Mouse (Mus musculus): ENCODE measurements around the gene Gm21970. TPM values are rescaled to one million over a fixed set of nuclear protein-coding genes. Genes with fewer than 3 reads are reported as not detected.
A peak's percentile ranks its signal among the peaks of the same experiment; 100 is the strongest.

The Gm21970 gene
- polyA plus RNA-seq, 1 experiment from 2014 or later, result not detected

DNA sequence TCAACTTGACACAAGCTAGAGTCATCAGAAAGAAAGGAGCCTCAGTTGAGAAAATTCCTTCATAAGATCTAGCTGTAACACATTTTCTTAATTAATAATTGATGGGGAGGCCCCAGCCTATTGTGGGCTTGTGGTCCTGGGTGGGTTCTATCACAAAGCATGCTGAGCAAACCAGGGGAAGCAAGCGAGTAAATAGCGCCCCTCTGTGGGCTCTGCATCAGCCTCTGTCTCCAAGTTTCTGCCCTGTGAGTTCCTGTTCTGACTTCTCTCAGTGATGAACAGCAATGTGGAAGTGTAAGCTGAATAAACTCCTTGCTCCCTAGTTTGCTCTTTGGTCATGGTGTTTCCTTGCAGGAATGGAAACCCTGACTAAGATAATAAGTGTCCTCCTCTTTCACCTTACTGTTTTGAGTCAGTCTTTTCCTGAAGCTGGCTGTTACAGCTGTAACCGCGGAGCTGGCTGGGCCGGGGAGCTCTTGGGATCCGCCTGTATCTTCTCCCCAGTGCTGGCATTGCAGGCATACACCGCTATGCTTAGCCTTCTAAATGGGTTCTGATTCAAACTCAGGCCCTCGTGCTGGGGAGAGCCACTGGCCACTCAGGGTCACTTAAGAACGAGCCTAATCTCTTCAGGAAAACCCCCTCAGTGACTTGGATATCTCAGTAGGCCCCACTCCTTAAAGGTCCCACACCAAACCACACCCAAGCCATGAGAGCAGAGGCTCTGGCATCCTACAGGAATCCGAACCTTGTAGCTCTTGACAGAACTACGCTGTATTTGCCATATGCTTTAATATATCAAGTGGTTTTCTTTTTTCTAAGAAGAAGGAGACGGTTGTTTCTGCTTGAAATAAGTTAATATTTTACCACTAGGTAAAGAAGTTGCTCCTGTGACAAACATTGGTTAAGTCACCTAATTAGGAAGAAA, 58.9 kb downstream of the Gm21970 start:
- Histone ChIP-seq H3K4me2 (ENCODE audit: low read length) (no peak overlapping the region), H3K4me3 (replicated peaks; ENCODE audit: low read length) (no peak overlapping the region), H3K9ac (replicated peaks; ENCODE audit: low read depth, low read length) (no peak overlapping the region), H3K36me3 (ENCODE audit: control insufficient read depth, insufficient read depth) (no peaks in the 10 kb centered on the region), H3K9me3 (ENCODE audit: control insufficient read depth, low read length) (no peaks in the 10 kb centered on the region), H3K27me3 (replicated peaks; ENCODE audit: control insufficient read depth, insufficient read depth, low read length) (no peaks in the 10 kb centered on the region), H3K27ac (ENCODE audit: low read length) (no peak overlapping the region), H3K4me1 (replicated peaks; ENCODE audit: control insufficient read depth, insufficient read depth, low read length) (no peaks in the 10 kb centered on the region)
- WGBS, result 85% methylated on average over 12 of the region's 12 CpGs
- no peak for ATAC-seq

DNA sequence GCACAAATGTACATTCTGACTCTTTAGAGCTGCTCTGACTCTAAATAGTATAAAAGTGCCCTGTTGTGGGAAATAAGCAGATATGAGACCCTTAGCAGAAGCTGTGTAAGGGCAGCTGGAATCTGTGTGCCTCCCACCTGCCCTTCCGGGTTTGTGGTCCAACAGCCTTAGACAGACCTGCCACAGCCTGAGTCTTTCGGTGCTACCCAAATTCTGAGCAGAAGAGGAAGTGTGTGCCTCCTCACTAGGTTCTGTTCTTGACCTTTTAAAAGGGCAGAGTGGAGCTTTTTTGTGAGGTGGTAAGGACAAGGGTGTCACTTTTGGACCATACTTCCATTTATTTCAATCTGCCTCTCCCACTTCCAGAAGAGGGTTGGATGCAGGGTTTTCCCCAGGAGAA, 60.4 kb downstream of the Gm21970 start:
- WGBS, result 76% methylated on average over 2 of the region's 2 CpGs
- no peaks in the 10 kb centered on the region for H3K36me3 ChIP-seq (ENCODE audit: control insufficient read depth, insufficient read depth)
- H3K4me1 ChIP-seq (replicated peaks; ENCODE audit: control insufficient read depth, insufficient read depth, low read length), result no peaks in the 10 kb centered on the region
- H3K9me3 ChIP-seq (ENCODE audit: control insufficient read depth, low read length), result no peaks in the 10 kb centered on the region
- H3K4me3 ChIP-seq (replicated peaks; ENCODE audit: low read length), result no peak overlapping the region
- H3K27ac ChIP-seq (ENCODE audit: low read length), result no peak overlapping the region
- ATAC-seq, result no peak
- no peak overlapping the region for H3K4me2 ChIP-seq (ENCODE audit: low read length)
- H3K27me3 ChIP-seq (replicated peaks; ENCODE audit: control insufficient read depth, insufficient read depth, low read length), result no peaks in the 10 kb centered on the region
- no peak overlapping the region for H3K9ac ChIP-seq (replicated peaks; ENCODE audit: low read depth, low read length)

DNA sequence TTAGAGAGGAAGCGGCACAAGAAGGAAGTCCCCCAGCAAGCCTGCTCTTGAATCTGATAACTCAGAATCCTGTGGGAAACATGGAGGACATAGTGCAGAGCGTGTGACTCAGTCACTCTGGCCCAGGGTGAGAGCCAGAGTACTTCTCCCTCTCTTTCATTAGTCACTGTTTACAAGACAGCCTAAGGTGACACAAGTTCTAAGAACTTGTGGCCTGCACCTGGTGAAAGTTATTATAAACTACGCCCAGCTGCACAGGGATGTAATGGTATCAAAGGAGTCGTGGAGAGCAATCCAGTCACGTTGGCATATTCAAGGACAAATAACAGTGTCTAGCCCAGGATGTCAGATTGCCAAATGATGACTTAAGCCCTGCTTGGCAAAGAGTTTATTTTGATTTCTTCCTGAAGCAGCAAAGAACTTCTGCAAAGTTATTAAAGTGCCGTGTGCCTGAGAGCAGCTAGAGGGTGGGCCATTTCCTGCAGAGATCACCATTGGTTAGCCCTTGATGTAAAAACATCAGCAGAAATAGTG, 60.9 kb downstream of the Gm21970 start:
- Histone ChIP-seq H3K9me3 (ENCODE audit: control insufficient read depth, low read length) (no peaks in the 10 kb centered on the region), H3K27ac (ENCODE audit: low read length) (no peak overlapping the region), H3K4me3 (replicated peaks; ENCODE audit: low read length) (no peak overlapping the region), H3K4me1 (replicated peaks; ENCODE audit: control insufficient read depth, insufficient read depth, low read length) (no peaks in the 10 kb centered on the region), H3K4me2 (ENCODE audit: low read length) (no peak overlapping the region), H3K27me3 (replicated peaks; ENCODE audit: control insufficient read depth, insufficient read depth, low read length) (no peaks in the 10 kb centered on the region), H3K36me3 (ENCODE audit: control insufficient read depth, insufficient read depth) (no peaks in the 10 kb centered on the region), H3K9ac (replicated peaks; ENCODE audit: low read depth, low read length) (no peak overlapping the region)
- no peak for ATAC-seq
- 69% methylated on average over 6 of the region's 6 CpGs for WGBS

DNA sequence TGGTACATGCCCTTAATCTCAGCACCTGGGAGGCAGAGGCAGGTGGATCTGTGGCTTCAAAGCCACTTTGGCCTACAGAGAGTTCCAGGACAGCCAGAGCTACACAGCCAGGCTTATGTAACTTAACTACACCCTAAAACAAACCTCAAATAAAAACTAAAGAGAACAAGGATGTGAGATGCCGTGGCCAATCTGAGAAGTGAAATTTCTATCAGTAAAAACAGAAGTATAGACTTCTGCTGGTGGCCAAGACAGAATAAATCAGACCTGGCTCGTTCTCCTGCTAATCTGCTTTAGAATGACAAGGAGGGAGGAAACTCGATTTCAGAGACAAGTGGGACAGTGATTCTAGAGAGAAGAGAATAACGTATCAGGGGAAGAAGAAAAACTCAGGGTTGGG, 64.3 kb downstream of the Gm21970 start:
- 70% methylated on average over 4 of the region's 4 CpGs for WGBS
- Histone ChIP-seq H3K4me3 (replicated peaks; ENCODE audit: low read length) (no peak overlapping the region), H3K9ac (replicated peaks; ENCODE audit: low read depth, low read length) (no peak overlapping the region), H3K27ac (ENCODE audit: low read length) (no peak overlapping the region), H3K4me2 (ENCODE audit: low read length) (no peak overlapping the region), H3K27me3 (replicated peaks; ENCODE audit: control insufficient read depth, insufficient read depth, low read length) (no peaks in the 10 kb centered on the region), H3K4me1 (replicated peaks; ENCODE audit: control insufficient read depth, insufficient read depth, low read length) (no peaks in the 10 kb centered on the region), H3K9me3 (ENCODE audit: control insufficient read depth, low read length) (no peaks in the 10 kb centered on the region), H3K36me3 (ENCODE audit: control insufficient read depth, insufficient read depth) (no peaks in the 10 kb centered on the region)
- ATAC-seq, result no peak

- H3K4me3 ChIP-seq (replicated peaks; ENCODE audit: low read length), result no peak overlapping the region
- H3K27ac ChIP-seq (ENCODE audit: low read length), result no peak overlapping the region
- H3K9ac ChIP-seq (replicated peaks; ENCODE audit: low read depth, low read length), result no peak overlapping the region
- H3K4me2 ChIP-seq (ENCODE audit: low read length), result no peak overlapping the region
- no peaks in the 10 kb centered on the region for H3K4me1 ChIP-seq (replicated peaks; ENCODE audit: control insufficient read depth, insufficient read depth, low read length)
- no peaks in the 10 kb centered on the region for H3K27me3 ChIP-seq (replicated peaks; ENCODE audit: control insufficient read depth, insufficient read depth, low read length)
- 58% methylated on average over 21 of the region's 21 CpGs for WGBS
- no peaks in the 10 kb centered on the region for H3K9me3 ChIP-seq (ENCODE audit: control insufficient read depth, low read length)
- no peak for ATAC-seq
- no peaks in the 10 kb centered on the region for H3K36me3 ChIP-seq (ENCODE audit: control insufficient read depth, insufficient read depth)
Observed at GRCm38 (mm10) chr16:91458301-91458746, 66.8 kb downstream of the Gm21970 start.

- Histone ChIP-seq H3K4me1 (replicated peaks; ENCODE audit: control insufficient read depth, insufficient read depth, low read length) (no peaks in the 10 kb centered on the region; the same call in 1 of the 2 replicates), H3K36me3 (ENCODE audit: control insufficient read depth, insufficient read depth) (no peaks in the 10 kb centered on the region), H3K27me3 (replicated peaks; ENCODE audit: control insufficient read depth, insufficient read depth, low read length) (no peaks in the 10 kb centered on the region), H3K4me3 (replicated peaks; ENCODE audit: low read length) (no peak overlapping the region), H3K27ac (ENCODE audit: low read length) (no peak overlapping the region), H3K9me3 (ENCODE audit: control insufficient read depth, low read length) (no peaks in the 10 kb centered on the region), H3K4me2 (ENCODE audit: low read length) (no peak overlapping the region), H3K9ac (replicated peaks; ENCODE audit: low read depth, low read length) (no peak overlapping the region)
- WGBS, result 7% methylated on average over 5 of the region's 5 CpGs
- ATAC-seq, result peak; percentile 73; the same call in 1 of the 2 replicates
Observed at GRCm38 (mm10) chr16:91458976-91459375, 67.5 kb downstream of the Gm21970 start.

DNA sequence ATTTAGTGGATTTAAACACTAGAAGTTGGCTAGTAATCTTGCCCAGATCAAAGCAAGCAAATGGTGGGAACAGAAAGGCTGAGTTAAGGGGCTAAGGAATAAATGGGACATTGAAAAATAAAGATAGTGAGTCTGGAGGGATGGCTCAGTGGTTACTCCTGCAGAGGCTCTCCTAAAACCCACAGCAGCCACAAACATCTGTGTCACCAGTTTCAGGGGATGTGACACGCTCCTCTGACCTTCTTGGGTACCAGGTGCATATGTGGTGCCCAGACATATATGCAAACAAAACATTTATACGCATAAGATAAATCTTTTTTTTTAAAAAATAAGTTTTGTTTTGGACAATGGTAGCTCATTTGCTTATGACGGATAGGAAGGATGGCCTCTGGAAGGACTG, 67.9 kb downstream of the Gm21970 start:
- Histone ChIP-seq H3K27ac (ENCODE audit: low read length) (no peak overlapping the region), H3K27me3 (replicated peaks; ENCODE audit: control insufficient read depth, insufficient read depth, low read length) (no peaks in the 10 kb centered on the region), H3K4me3 (replicated peaks; ENCODE audit: low read length) (no peak overlapping the region), H3K4me1 (replicated peaks; ENCODE audit: control insufficient read depth, insufficient read depth, low read length) (peaks cover 3% of the 10 kb centered on the region; the same call in 1 of the 2 replicates), H3K4me2 (ENCODE audit: low read length) (no peak overlapping the region), H3K9ac (replicated peaks; ENCODE audit: low read depth, low read length) (no peak overlapping the region), H3K36me3 (ENCODE audit: control insufficient read depth, insufficient read depth) (no peaks in the 10 kb centered on the region), H3K9me3 (ENCODE audit: control insufficient read depth, low read length) (no peaks in the 10 kb centered on the region)
- no peak for ATAC-seq
- 84% methylated on average over 3 of the region's 3 CpGs for WGBS

DNA sequence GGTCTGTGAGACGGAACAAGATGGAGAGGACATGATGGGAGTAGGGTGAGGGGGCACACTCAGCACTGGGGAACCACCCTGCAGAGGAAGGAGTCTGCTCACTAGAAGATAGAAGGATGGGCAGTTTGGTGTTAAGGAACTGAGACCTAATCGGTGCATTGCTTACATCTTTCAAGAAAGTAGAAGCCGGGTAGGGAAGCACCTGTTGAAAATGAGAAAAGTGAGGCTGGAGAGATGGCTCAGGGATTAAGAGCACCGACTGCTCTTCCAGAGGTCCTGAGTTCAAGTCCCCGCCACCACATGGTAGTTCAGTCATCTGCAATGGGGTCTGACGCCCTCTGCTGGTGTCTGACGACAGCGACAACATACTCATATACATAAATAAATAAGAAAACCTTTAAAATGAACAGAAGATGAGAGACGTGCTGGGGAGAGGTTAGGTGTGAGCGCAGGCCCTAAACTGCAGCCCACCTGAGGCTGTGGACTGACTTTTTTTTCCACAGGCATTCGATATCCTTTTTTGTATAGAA, 68.4 kb downstream of the Gm21970 start:
- Histone ChIP-seq H3K9ac (replicated peaks; ENCODE audit: low read depth, low read length) (no peak overlapping the region), H3K27ac (ENCODE audit: low read length) (no peak overlapping the region), H3K27me3 (replicated peaks; ENCODE audit: control insufficient read depth, insufficient read depth, low read length) (no peaks in the 10 kb centered on the region), H3K4me3 (replicated peaks; ENCODE audit: low read length) (no peak overlapping the region), H3K4me1 (replicated peaks; ENCODE audit: control insufficient read depth, insufficient read depth, low read length) (peaks cover 4% of the 10 kb centered on the region; the same call in 1 of the 2 replicates), H3K36me3 (ENCODE audit: control insufficient read depth, insufficient read depth) (no peaks in the 10 kb centered on the region), H3K4me2 (ENCODE audit: low read length) (no peak overlapping the region), H3K9me3 (ENCODE audit: control insufficient read depth, low read length) (no peaks in the 10 kb centered on the region)
- ATAC-seq, result no peak
- WGBS, result 76% methylated on average over 11 of the region's 11 CpGs

DNA sequence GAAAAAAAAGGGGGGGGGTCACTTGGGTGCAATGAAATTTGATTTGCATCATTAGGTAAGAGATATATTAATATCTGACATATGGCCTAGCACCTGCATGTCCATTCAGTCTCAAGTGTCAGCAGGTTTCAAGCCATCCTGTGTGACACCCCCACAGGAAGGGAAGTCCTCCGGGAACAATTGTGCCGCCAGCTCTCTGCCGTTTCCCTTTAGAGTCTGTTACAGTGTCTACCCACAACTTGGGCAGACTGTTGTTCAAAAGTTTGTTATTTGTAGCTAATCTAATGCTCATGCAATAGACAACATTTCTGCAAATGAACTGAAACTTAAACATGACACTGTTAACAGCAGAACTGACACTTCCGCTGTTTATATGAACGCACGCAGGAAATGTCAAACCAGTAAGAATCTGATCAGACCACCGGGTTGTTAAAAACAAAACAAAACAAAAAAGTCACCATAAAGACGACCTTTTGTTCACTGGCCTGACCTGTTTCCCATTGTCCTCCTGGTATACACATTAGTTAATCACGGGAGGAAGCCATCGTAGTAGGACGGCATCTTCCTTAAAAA, 69.6 kb downstream of the Gm21970 start:
- Histone ChIP-seq H3K9me3 (ENCODE audit: control insufficient read depth, low read length) (no peaks in the 10 kb centered on the region), H3K27me3 (replicated peaks; ENCODE audit: control insufficient read depth, insufficient read depth, low read length) (no peaks in the 10 kb centered on the region), H3K36me3 (ENCODE audit: control insufficient read depth, insufficient read depth) (no peaks in the 10 kb centered on the region), H3K9ac (replicated peaks; ENCODE audit: low read depth, low read length) (no peak overlapping the region), H3K4me3 (replicated peaks; ENCODE audit: low read length) (no peak overlapping the region), H3K27ac (ENCODE audit: low read length) (no peak overlapping the region), H3K4me2 (ENCODE audit: low read length) (no peak overlapping the region), H3K4me1 (replicated peaks; ENCODE audit: control insufficient read depth, insufficient read depth, low read length) (peaks cover 13% of the 10 kb centered on the region)
- 73% methylated on average over 11 of the region's 11 CpGs for WGBS
- ATAC-seq, result no peak

Data from forebrain, embryonic 16.5 days (tissue).